Mouse (Mus musculus) Muller cell, postnatal 12 days (primary cell): ENCODE measurements at regions not wholly inside any gene's neighbourhood (a gene's known extent, or its start where the extent isn't known, plus 50 kb on each side); places are given as distances from the start of the nearest gene placed in this dataset.

ENCODE experiments used
- DNase-seq: peaks from one replicate; pipeline ENCODE4 v3.0.0-alpha.2; 2015; ENCODE audit errors: inconsistent ontology term

DNA sequence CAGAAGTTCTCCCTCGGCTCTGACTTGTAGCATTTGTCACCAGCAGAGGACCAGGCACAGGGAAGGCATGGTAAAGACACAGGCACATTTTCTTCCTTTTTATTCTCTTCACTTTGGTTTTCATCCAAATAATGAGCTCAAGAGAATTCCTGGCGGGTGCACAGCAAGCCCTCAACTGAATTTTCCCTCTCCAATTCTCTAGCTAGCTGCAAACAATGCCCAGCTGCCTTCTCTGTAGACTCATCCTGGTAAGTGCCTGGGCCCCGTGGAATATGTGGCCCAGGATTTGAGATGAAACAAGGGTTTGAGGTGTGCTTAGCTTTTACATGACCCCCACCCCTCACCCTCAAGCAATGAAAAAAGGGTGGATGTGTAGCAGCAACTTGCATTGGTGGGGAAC, 90.4 kb downstream of the Otol1 start:
- DNase-seq, result peak; percentile 53

DNA sequence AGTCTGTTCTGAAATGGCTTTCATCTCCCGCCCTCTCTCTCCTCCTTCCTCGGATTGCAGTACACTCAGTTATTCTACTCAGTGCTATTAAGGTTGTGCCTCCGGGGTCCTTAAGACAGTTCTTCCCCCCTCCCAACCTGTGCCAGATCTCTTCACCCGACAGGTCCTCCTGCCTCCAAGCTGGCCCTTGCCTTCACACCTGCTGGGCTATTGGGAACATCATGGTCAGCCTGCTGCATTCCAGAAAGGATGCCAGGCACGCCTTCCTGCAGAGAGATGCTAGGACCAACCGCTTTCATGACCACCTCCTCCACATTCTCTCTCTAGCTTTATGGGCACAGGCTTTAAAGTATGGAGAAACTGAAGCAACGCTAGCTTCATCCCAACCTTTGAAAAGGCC, 94.7 kb downstream of the Otol1 start:
- no peak for DNase-seq

GRCm38 (mm10) chr3:70102593-70103213, 95.3 kb downstream of the Otol1 start:
- DNase-seq, result no peak

DNA sequence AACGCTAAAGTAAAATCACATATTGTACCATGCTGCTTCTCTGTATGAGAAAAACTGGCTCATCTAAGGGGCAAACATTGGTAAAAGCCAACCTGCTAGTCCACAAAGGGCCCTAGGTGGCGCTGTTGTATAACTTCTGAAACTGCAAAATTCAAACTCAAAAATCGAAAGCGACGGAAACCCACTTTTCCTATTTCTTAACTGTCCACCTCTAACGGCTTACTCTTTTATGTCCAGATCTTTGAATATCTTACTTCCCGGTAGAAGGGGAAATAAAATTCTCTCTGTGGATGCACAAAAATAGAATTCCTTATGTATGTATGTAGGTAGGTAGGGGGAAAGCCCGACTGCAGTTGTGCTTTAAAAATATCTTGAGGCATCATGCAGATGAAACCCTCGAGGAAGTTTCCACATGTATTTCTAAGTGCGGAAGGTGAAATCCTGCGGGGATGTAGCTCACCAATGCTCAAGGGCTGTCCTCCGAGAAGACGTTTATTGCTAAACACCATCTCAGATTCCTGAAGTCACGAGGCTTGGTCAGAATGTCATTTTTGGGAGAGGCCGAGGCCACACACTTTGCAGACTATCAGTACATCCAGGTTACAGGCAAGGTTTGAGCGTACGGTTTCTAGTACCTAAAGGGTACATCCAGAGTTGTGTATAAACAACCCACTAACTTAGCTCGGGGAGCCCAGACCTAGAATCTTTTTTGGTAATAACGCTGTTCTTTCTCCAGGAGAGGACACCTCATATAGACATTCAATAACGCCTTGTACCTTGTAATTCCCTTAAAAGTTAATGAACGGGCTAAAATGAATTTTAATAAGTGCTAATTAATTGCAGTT, 96.8 kb downstream of the Otol1 start:
- DNase-seq, result peak; percentile 60

DNA sequence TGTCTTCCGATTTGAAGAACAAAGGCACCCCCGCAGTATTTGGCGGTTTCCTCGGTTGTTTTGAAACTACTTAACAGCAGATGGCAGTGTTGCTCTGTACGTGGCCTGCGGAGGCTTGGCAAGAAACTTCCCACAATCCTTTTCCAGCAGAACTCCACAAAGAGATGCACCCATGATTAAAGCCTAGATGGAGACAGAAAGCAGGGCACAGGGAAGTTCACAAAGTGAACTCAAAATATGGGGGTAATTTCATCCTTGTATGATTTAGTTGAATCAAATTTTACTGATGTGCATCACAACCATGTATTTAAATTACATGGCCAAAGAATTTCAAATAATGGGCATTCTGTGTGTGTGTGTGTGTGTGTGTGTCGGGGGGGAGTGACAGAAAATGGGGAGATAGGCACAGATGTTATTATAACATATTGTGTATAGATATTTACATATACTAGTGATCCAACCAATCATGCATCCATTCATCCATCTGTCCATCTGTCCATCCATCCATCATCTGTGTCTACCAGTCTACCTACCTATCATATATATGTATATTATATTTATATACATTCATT, 97.5 kb downstream of the Otol1 start:
- peak; percentile 65 for DNase-seq

- peak; percentile 66 for DNase-seq
These were observed 98.1 kb downstream of the Otol1 start for GRCm38 (mm10) chr3:70105561-70105960.

DNA sequence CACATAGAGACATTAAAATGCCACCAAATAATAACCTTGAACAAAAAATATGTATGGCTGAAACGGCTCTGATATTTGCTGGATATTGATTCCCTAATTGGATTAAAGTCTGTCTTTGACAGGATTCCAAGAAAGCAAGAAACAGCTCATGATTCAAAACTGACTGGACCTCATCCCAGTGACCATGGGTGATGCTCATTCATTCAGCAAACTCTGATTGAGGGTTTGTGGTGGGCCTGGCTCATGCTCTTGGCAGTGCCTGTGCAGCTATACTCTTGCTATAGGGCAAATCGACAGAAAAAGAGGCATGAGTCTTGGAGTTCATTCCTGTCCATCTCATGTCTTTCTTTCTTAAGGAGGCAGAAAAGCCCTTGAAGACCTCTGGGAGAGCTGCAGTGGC, 98.7 kb downstream of the Otol1 start:
- DNase-seq, result peak; percentile 85

DNA sequence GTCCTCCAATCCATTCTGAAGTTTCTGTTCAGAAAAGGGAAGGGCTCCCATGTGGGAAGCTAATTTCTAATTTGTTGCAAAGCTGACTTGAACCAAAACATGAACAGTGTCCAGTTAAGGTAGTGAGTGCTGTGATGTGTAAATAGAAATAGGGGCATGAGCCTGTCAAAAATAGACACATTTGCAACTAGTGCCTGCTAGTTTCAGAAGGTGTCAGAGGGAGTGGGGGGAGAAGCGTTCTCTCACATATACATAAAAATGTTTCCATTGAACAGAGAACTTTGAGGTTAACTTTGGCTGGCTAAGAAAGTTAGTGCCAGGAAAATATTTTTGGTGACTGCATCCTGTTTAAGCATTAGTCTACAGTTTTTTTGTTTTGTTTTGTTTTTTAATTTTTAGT, 118.8 kb downstream of the Otol1 start:
- DNase-seq, result no peak

GRCm38 (mm10) chr3:70130241-70131029, 123.0 kb downstream of the Otol1 start:
- no peak for DNase-seq

- no peak for DNase-seq
These were observed 127.5 kb downstream of the Otol1 start for GRCm38 (mm10) chr3:70134963-70135362.

- peak; percentile 17 for DNase-seq
These were observed 131.1 kb downstream of the Otol1 start for GRCm38 (mm10) chr3:70138488-70138887.

DNA sequence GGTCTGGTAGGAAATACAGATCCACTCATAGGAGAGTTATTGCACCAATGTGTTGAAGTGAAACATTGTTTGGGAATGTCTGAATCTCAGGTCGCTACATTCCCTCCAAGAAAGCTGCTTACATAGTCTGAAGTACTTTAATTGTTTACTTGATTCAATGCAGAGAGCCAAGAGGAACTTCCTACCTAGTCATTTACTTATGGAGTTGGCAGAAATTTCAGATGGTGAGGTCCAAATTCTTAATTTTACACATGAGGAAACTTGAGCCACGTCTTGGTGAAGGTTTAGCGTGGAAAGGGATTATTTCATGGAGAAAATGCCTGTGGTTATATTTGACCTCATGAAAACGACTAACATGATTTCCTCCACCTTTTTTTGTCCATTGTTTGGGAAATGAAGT, 131.5 kb downstream of the Otol1 start:
- peak; percentile 58 for DNase-seq

DNA sequence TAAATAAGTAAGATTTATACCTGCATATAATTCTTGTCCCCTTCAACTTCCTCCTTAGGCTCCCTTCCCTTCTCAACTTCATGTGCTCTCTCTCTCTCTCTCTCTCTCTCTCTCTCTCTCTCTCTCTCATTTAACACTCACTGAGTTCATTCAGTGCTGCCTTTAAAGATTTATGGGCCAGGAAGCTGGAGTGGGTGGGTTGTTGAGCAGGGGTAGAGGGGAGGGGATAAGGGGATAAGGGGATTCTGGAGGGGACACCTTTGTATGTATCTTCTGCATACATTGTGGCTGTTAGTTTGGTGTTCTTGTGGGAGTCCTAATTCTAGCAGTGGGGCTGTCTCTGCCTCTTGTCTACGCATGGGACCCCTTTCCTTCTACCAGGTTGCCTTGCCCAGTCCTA, 138.3 kb downstream of the Otol1 start:
- no peak for DNase-seq

DNA sequence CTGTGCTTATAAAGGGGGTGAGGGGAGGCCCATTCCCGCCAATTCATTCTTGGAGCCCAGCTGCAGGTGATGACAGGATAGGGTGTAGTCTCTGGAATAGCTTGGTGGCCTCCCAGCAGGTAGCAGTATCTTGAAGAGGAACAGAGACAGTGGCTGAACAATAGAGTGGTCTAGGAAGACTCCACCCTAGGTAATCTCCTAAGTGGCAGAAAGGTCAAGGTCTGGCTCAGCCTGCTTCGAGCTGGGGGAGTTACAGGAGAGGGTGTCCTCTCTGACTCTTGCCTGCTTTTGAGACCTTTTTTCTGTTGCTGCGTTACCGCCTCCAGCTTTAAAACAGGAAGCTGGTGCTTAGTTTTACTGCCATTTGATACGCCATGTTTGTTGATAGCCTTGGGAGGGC, 143.7 kb downstream of the Otol1 start:
- DNase-seq, result no peak

DNA sequence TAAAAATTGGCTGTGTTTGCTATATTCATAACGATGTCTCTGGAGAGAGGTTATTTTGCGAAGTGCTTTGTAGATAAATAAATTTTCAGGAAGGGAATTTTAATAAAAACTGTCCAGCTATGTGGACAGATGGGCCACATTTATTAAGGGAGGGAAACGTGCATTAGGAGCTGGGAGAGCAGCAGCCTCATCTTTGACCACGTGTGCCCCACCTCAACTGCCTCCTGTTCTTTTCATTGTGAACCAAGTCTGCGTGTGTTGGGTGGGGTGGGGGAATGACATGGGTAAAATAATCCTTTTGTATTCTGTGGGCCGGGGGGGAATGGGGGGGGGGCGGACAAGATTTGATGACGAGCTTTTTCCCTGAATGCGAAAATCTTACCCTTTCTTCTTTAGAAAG, 152.6 kb downstream of the Otol1 start:
- no peak for DNase-seq

- DNase-seq, result no peak
These were observed 164.3 kb downstream of the Otol1 start for GRCm38 (mm10) chr3:70171667-70172066.

DNA sequence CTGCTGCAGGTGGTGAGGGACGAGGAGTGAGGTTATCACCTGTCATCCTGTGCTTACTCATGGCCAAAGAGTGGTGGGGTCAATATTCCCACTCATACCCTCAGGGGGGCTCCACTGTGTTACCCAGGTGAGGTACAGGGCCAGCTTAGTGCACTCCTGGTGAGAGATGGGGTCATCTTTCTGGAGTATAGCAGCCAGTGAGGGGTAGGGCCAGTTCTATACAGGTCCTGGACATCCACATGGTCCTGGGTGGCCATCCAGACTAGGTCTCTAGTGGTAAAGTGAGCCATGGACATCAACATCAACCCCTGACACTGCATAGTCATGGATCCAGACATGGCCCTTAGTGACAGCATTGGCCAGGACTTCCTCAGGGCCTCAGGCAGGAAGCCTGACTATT, 169.0 kb downstream of the Otol1 start:
- no peak for DNase-seq

- no peak for DNase-seq
These were observed 174.2 kb downstream of the Otol1 start for GRCm38 (mm10) chr3:70181611-70182010.

- peak; percentile 89 for DNase-seq
These were observed 183.3 kb downstream of the Otol1 start for GRCm38 (mm10) chr3:70190741-70191140.

DNA sequence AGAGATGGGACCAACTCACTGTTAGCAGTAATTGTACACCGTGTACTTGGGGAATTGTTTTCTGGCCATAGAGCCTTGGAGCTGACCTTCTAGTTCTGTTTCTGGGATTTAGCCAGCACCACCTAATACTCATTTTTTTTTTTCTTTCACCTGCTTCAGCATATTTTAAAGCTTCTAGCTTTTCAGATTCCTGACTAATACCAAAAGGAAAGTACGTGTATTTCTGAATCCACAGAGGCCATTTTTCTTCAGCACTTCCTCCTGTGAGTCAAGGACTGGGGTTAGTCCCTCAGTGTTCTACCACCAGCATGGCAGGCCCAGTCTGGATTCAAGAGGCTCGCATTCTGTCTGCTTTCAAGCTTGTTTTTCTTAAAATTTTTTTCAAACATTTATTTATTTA, 189.3 kb downstream of the Otol1 start:
- no peak for DNase-seq

GRCm38 (mm10) chr3:70198890-70199289, 191.5 kb downstream of the Otol1 start:
- DNase-seq, result no peak

- no peak for DNase-seq
These were observed 194.0 kb downstream of the Otol1 start for GRCm38 (mm10) chr3:70201334-70201943.
